Mouse (Mus musculus) embryonic facial prominence, embryonic 13.5 days (tissue): ENCODE data around the gene H2afz. TPM values are rescaled to one million over a fixed set of nuclear protein-coding genes. Genes with fewer than 3 reads are reported as not detected.
"Not testable (repeated sequence)": the region's sequence is repeated elsewhere in the genome, so short reads cannot be mapped to it uniquely, and the experiment has no call there.

Experiments
- ATAC-seq: fragments of 200-750 bp; cut with Nextera tagmentation; 2 replicates; pipeline ENCODE4 v1.8.0; 2017; ENCODE audit warnings: low read depth; ENCODE audit not compliant: insufficient number of reproducible peaks, insufficient read depth, low FRiP score, low TSS enrichment
- H3K27ac ChIP-seq: fragments of 300-500 bp; sonication (generic); 2 replicates; pipeline ENCODE4 v1.5.1; 2015; ENCODE audit warnings: moderate library complexity, mild to moderate bottlenecking, inconsistent platforms
- H3K27me3 ChIP-seq: fragments of 300-500 bp; sonication (generic); 2 replicates; pipeline ENCODE4 v1.6.1; 2015; ENCODE audit warnings: mild to moderate bottlenecking, inconsistent platforms
- H3K36me3 ChIP-seq: fragments of 300-500 bp; sonication (generic); 2 replicates; pipeline ENCODE4 v1.6.1; 2015; ENCODE audit warnings: mild to moderate bottlenecking, inconsistent platforms
- H3K4me1 ChIP-seq: fragments of 300-500 bp; sonication (generic); 2 replicates; pipeline ENCODE4 v1.6.1; 2015; ENCODE audit warnings: inconsistent platforms
- H3K4me2 ChIP-seq: fragments of 300-500 bp; sonication (generic); 2 replicates; pipeline ENCODE4 v1.6.1; 2015; ENCODE audit warnings: moderate library complexity, mild to moderate bottlenecking, inconsistent platforms
- H3K4me3 ChIP-seq: fragments of 300-500 bp; sonication (generic); 2 replicates; pipeline ENCODE4 v1.5.1; 2015; ENCODE audit warnings: mild to moderate bottlenecking, inconsistent platforms
- H3K9ac ChIP-seq: fragments of 300-500 bp; sonication (generic); 2 replicates; pipeline ENCODE4 v1.6.1; 2015; ENCODE audit warnings: mild to moderate bottlenecking, inconsistent platforms
- H3K9me3 ChIP-seq: fragments of 300-500 bp; sonication (generic); 2 replicates; pipeline ENCODE4 v1.6.1; 2016; ENCODE audit warnings: inconsistent platforms
- WGBS: fragments of 180-500 bp; shearing (Covaris S2); methylation state at CpG from one replicate; pipeline ENCODE4 v1.1.7; 2015; ENCODE audit warnings: mixed read lengths; 5-methylcytosine and 5-hydroxymethylcytosine counted together
- polyA plus RNA-seq: library from polyadenylated mRNA; unstranded; fragments of >200 nt; fragmentation: Nextera tagmentation; extraction: Ambion mirVana; gene quantifications from 2 replicates; pipeline ENCODE4 v1.2.1, GENCODE M21; 2015

Gene H2afz
- polyA plus RNA-seq, 1 experiment from 2014 or later = 2,169 TPM

GRCm38 (mm10) chr3:137846552-137846951, 17.7 kb upstream of the H2afz start:
- no peak overlapping the region for H3K4me2 ChIP-seq
- H3K27ac ChIP-seq = no peak overlapping the region
- no peak overlapping the region for H3K9ac ChIP-seq
- no peaks in the 10 kb centered on the region for H3K27me3 ChIP-seq
- H3K4me3 ChIP-seq = no peak overlapping the region
- no peaks in the 10 kb centered on the region for H3K4me1 ChIP-seq
- 79% methylated on average over 5 of the region's 5 CpGs for WGBS
- H3K9me3 ChIP-seq = no peaks in the 10 kb centered on the region
- no peaks in the 10 kb centered on the region for H3K36me3 ChIP-seq
- no peak for ATAC-seq

- no peak for ATAC-seq
- Histone ChIP-seq H3K9me3 (no peaks in the 10 kb centered on the region), H3K27me3 (no peaks in the 10 kb centered on the region), H3K36me3 (no peaks in the 10 kb centered on the region), H3K4me1 (no peaks in the 10 kb centered on the region), H3K4me2 (no peak overlapping the region), H3K9ac (no peak overlapping the region), H3K4me3 (no peak overlapping the region), H3K27ac (no peak overlapping the region)
- WGBS = 90% methylated on average over 9 of the region's 9 CpGs
These were observed 15.9 kb upstream of the H2afz start for GRCm38 (mm10) chr3:137848354-137848753.

- no peaks in the 10 kb centered on the region for H3K9me3 ChIP-seq
- no peak for ATAC-seq
- no peak overlapping the region for H3K27ac ChIP-seq
- no peak overlapping the region for H3K4me3 ChIP-seq
- WGBS = 84% methylated on average over 5 of the region's 5 CpGs
- no peak overlapping the region for H3K9ac ChIP-seq
- H3K36me3 ChIP-seq = no peaks in the 10 kb centered on the region
- H3K27me3 ChIP-seq = no peaks in the 10 kb centered on the region
- H3K4me2 ChIP-seq = no peak overlapping the region
- H3K4me1 ChIP-seq = no peaks in the 10 kb centered on the region
These were observed 14.6 kb upstream of the H2afz start for GRCm38 (mm10) chr3:137849697-137850096.

- Histone ChIP-seq H3K9me3 (no peaks in the 10 kb centered on the region), H3K4me3 (no peak overlapping the region), H3K4me2 (no peak overlapping the region), H3K27ac (no peak overlapping the region), H3K27me3 (no peaks in the 10 kb centered on the region), H3K9ac (no peak overlapping the region), H3K36me3 (no peaks in the 10 kb centered on the region), H3K4me1 (no peaks in the 10 kb centered on the region)
- ATAC-seq = no peak
- 90% methylated on average over 2 of the region's 2 CpGs for WGBS
These were observed 13.1 kb upstream of the H2afz start for GRCm38 (mm10) chr3:137851196-137851595.

GRCm38 (mm10) chr3:137853011-137853410, 11.3 kb upstream of the H2afz start:
- H3K4me2 ChIP-seq, H3K9me3 ChIP-seq, ATAC-seq, H3K36me3 ChIP-seq, H3K27me3 ChIP-seq, H3K4me1 ChIP-seq, H3K27ac ChIP-seq, H3K4me3 ChIP-seq, H3K9ac ChIP-seq: not testable (repeated sequence)
- 100% methylated on average over 1 of the region's 1 CpGs for WGBS

- H3K27me3 ChIP-seq = no peaks in the 10 kb centered on the region
- no peak overlapping the region for H3K4me3 ChIP-seq
- H3K36me3 ChIP-seq = no peaks in the 10 kb centered on the region
- H3K4me1 ChIP-seq = no peaks in the 10 kb centered on the region
- no peak overlapping the region for H3K9ac ChIP-seq
- ATAC-seq = no peak
- no peak overlapping the region for H3K4me2 ChIP-seq
- WGBS = 62% methylated on average over 3 of the region's 3 CpGs
- H3K27ac ChIP-seq = no peak overlapping the region
- H3K9me3 ChIP-seq = no peaks in the 10 kb centered on the region
These were observed 9.0 kb upstream of the H2afz start for GRCm38 (mm10) chr3:137855328-137855727.

- H3K4me3 ChIP-seq = no peak overlapping the region
- ATAC-seq = no peak
- H3K36me3 ChIP-seq = no peaks in the 10 kb centered on the region
- no peak overlapping the region for H3K27ac ChIP-seq
- H3K4me2 ChIP-seq = no peak overlapping the region
- H3K9me3 ChIP-seq = no peaks in the 10 kb centered on the region
- no peaks in the 10 kb centered on the region for H3K27me3 ChIP-seq
- 75% methylated on average over 7 of the region's 7 CpGs for WGBS
- H3K9ac ChIP-seq = no peak overlapping the region
- no peaks in the 10 kb centered on the region for H3K4me1 ChIP-seq
These were observed 8.2 kb upstream of the H2afz start for GRCm38 (mm10) chr3:137856061-137856460.

GRCm38 (mm10) chr3:137860394-137861170, 3.7 kb upstream of the H2afz start:
- H3K9me3 ChIP-seq = no peaks in the 10 kb centered on the region
- H3K27ac ChIP-seq = no peak overlapping the region
- H3K9ac ChIP-seq = no peak overlapping the region
- H3K36me3 ChIP-seq = no peaks in the 10 kb centered on the region
- peaks cover 4% of the 10 kb centered on the region; the same call in 1 of the 2 replicates for H3K4me1 ChIP-seq
- no peak for ATAC-seq
- no peak overlapping the region for H3K4me3 ChIP-seq
- no peak overlapping the region for H3K4me2 ChIP-seq
- no peaks in the 10 kb centered on the region for H3K27me3 ChIP-seq
- WGBS = 75% methylated on average over 8 of the region's 8 CpGs

- Histone ChIP-seq H3K4me1 (peaks cover 8% of the 10 kb centered on the region; the same call in 1 of the 2 replicates), H3K4me2 (no peak overlapping the region), H3K4me3 (no peak overlapping the region), H3K36me3 (peaks cover 4% of the 10 kb centered on the region), H3K27ac (no peak overlapping the region), H3K9me3 (no peaks in the 10 kb centered on the region), H3K9ac (no peak overlapping the region), H3K27me3 (no peaks in the 10 kb centered on the region)
- ATAC-seq = no peak
- 86% methylated on average over 4 of the region's 4 CpGs for WGBS
These were observed 2.9 kb upstream of the H2afz start for GRCm38 (mm10) chr3:137861436-137861835.

GRCm38 (mm10) chr3:137862600-137862999, 1.7 kb upstream of the H2afz start:
- ATAC-seq = no peak
- no peak overlapping the region for H3K4me2 ChIP-seq
- peaks cover 4% of the 10 kb centered on the region for H3K36me3 ChIP-seq
- no peak overlapping the region for H3K27ac ChIP-seq
- no peaks in the 10 kb centered on the region for H3K9me3 ChIP-seq
- H3K4me3 ChIP-seq = no peak overlapping the region
- no peak overlapping the region for H3K9ac ChIP-seq
- WGBS = 95% methylated on average over 3 of the region's 3 CpGs
- peaks cover 16% of the 10 kb centered on the region for H3K4me1 ChIP-seq
- no peaks in the 10 kb centered on the region for H3K27me3 ChIP-seq

GRCm38 (mm10) chr3:137863330-137864123, 760 bp upstream of the H2afz start:
- Histone ChIP-seq H3K36me3 (peaks cover 4% of the 10 kb centered on the region), H3K9me3 (no peaks in the 10 kb centered on the region), H3K4me3 (peak overlapping the region; percentile 80), H3K4me1 (peaks cover 18% of the 10 kb centered on the region), H3K27ac (peak overlapping the region; percentile 98), H3K4me2 (peak overlapping the region; percentile 65), H3K27me3 (no peaks in the 10 kb centered on the region), H3K9ac (peak overlapping the region; percentile 75)
- 29% methylated on average over 22 of the region's 22 CpGs for WGBS
- ATAC-seq = no peak
